Mouse (Mus musculus) hindbrain, embryonic 10.5 days (tissue): Measurements from ENCODE around the gene Hnf1b. TPM values are rescaled to one million over a fixed set of nuclear protein-coding genes. Genes with fewer than 3 reads are reported as not detected.

Experiments used
- DNase-seq: peaks from one replicate; pipeline ENCODE4 v3.0.0-alpha.2; 2017; ENCODE audit warnings: low spot score
- H3K27ac ChIP-seq: fragments of 300-500 bp; sonication (generic); 2 replicates; pipeline ENCODE4 v1.5.1; 2016; ENCODE audit warnings: mild to moderate bottlenecking, moderate library complexity
- H3K27me3 ChIP-seq: fragments of 300-500 bp; sonication (generic); 2 replicates; pipeline ENCODE4 v1.6.1; 2016; ENCODE audit warnings: mild to moderate bottlenecking; ENCODE audit not compliant: poor library complexity, insufficient read depth, severe bottlenecking
- H3K36me3 ChIP-seq: fragments of 300-500 bp; sonication (generic); 2 replicates; pipeline ENCODE4 v1.6.1; 2016; ENCODE audit warnings: mild to moderate bottlenecking, moderate library complexity
- H3K4me1 ChIP-seq: fragments of 300-500 bp; sonication (generic); replicated peaks from 2 replicates; pipeline ENCODE4 v1.6.1; 2016; ENCODE audit warnings: mild to moderate bottlenecking
- H3K4me3 ChIP-seq: fragments of 300-500 bp; sonication (generic); 2 replicates; pipeline ENCODE4 v1.5.1; 2016; ENCODE audit warnings: mild to moderate bottlenecking, moderate library complexity
- H3K9me3 ChIP-seq: fragments of 300-500 bp; sonication (generic); 2 replicates; pipeline ENCODE4 v1.6.1; 2016; ENCODE audit warnings: mild to moderate bottlenecking, moderate library complexity
- WGBS: fragments of 180-500 bp; shearing (Covaris S2); methylation state at CpG from one replicate; pipeline ENCODE4 v1.1.7; 2016; 5-methylcytosine and 5-hydroxymethylcytosine counted together
- polyA plus RNA-seq: library from polyadenylated mRNA; unstranded; fragments of >200 nt; fragmentation: Nextera tagmentation; extraction: Ambion mirVana; gene quantifications from 2 replicates; pipeline ENCODE4 v1.2.1, GENCODE M21; 2016

Gene Hnf1b
- polyA plus RNA-seq, 1 experiment from 2014 or later: not detected

GRCm38 (mm10) chr11:83922600-83922999 is 72.7 kb downstream of the Hnf1b start:
- Histone ChIP-seq H3K9me3 (no peaks in the 10 kb centered on the region), H3K4me1 (peaks cover 6% of the 10 kb centered on the region), H3K27ac (no peak overlapping the region), H3K36me3 (no peaks in the 10 kb centered on the region), H3K4me3 (no peak overlapping the region), H3K27me3 (peaks cover 12% of the 10 kb centered on the region; the same call in 1 of the 2 replicates)
- WGBS: 70% methylated on average over 2 of the region's 2 CpGs
- DNase-seq: no peak

- peak; percentile 18 for DNase-seq
- Histone ChIP-seq H3K27me3 (peaks cover 12% of the 10 kb centered on the region; the same call in 1 of the 2 replicates), H3K36me3 (no peaks in the 10 kb centered on the region), H3K4me1 (peaks cover 6% of the 10 kb centered on the region), H3K27ac (no peak overlapping the region), H3K9me3 (no peaks in the 10 kb centered on the region), H3K4me3 (no peak overlapping the region)
- 55% methylated on average over 3 of the region's 3 CpGs for WGBS
Observed at GRCm38 (mm10) chr11:83927097-83927496, 77.2 kb downstream of the Hnf1b start.

- Histone ChIP-seq H3K27me3 (0 out of 2 replicates have a peak, but pooled peaks cover 5% of the 10 kb centered on the region), H3K4me1 (no peaks in the 10 kb centered on the region), H3K27ac (no peak overlapping the region), H3K4me3 (no peak overlapping the region), H3K36me3 (no peaks in the 10 kb centered on the region), H3K9me3 (no peaks in the 10 kb centered on the region)
- 82% methylated on average over 10 of the region's 10 CpGs for WGBS
- no peak for DNase-seq
Observed at GRCm38 (mm10) chr11:83932506-83933106, 82.7 kb downstream of the Hnf1b start.

- no peak for DNase-seq
- Histone ChIP-seq H3K27ac (no peak overlapping the region), H3K4me1 (no peaks in the 10 kb centered on the region), H3K36me3 (no peaks in the 10 kb centered on the region), H3K9me3 (no peaks in the 10 kb centered on the region), H3K4me3 (no peak overlapping the region), H3K27me3 (0 out of 2 replicates have a peak, but pooled peaks cover 5% of the 10 kb centered on the region)
- 94% methylated on average over 4 of the region's 4 CpGs for WGBS
Observed at GRCm38 (mm10) chr11:83933376-83933775, 83.5 kb downstream of the Hnf1b start.

- 33% methylated on average over 7 of the region's 7 CpGs for WGBS
- Histone ChIP-seq H3K9me3 (no peaks in the 10 kb centered on the region), H3K4me1 (no peaks in the 10 kb centered on the region), H3K27me3 (peaks cover 12% of the 10 kb centered on the region; the same call in 1 of the 2 replicates), H3K36me3 (no peaks in the 10 kb centered on the region), H3K4me3 (no peak overlapping the region), H3K27ac (no peak overlapping the region)
- DNase-seq: peak; percentile 79
Observed at GRCm38 (mm10) chr11:83935986-83936665, 86.3 kb downstream of the Hnf1b start.

- Histone ChIP-seq H3K27me3 (peaks cover 12% of the 10 kb centered on the region; the same call in 1 of the 2 replicates), H3K9me3 (no peaks in the 10 kb centered on the region), H3K4me1 (peaks cover 13% of the 10 kb centered on the region), H3K4me3 (no peak overlapping the region), H3K27ac (no peak overlapping the region), H3K36me3 (peaks cover 3% of the 10 kb centered on the region)
- 87% methylated on average over 8 of the region's 8 CpGs for WGBS
- DNase-seq: no peak
Observed at GRCm38 (mm10) chr11:83938556-83938955, 88.7 kb downstream of the Hnf1b start.

GRCm38 (mm10) chr11:83941950-83942840 is 92.3 kb downstream of the Hnf1b start, which contains the start of gene Ddx52:
Gene Ddx52, plus strand, starts transcription at chr11:83942062.
- H3K4me3 ChIP-seq: peak within 1 kb of the TSS; percentile 93
- peaks cover 11% of the 10 kb centered on the region; the same call in 1 of the 2 replicates for H3K27me3 ChIP-seq
- H3K9me3 ChIP-seq: no peaks in the 10 kb centered on the region
- peak within 1 kb of the TSS; percentile 94 for H3K27ac ChIP-seq
- H3K4me1 ChIP-seq: peaks cover 13% of the 10 kb centered on the region
- WGBS: 2% methylated on average over 49 of the region's 49 CpGs
- peak; percentile 88 for DNase-seq
- H3K36me3 ChIP-seq: peaks cover 40% of the 10 kb centered on the region

Other genes with a start within 250 kb of the Hnf1b start
- gene Rpl9-ps1, start 204.4 kb upstream of the Hnf1b start, polyA plus RNA-seq: not detected in 2 replicates
- gene Ccl3, start 200.7 kb upstream of the Hnf1b start, polyA plus RNA-seq: 1.2 and 1.3 TPM in 2 replicates
- gene Ccl4, start 187.5 kb upstream of the Hnf1b start, polyA plus RNA-seq: 0.58 TPM in 1 of 2 replicates, not detected in the other
- gene Wfdc17, start 146.1 kb upstream of the Hnf1b start, polyA plus RNA-seq: 0.31 TPM in 1 of 2 replicates, not detected in the other
- not detected in 2 replicates for gene Wfdc18, start 141.0 kb upstream of the Hnf1b start, polyA plus RNA-seq
- gene Wfdc21, start 103.1 kb upstream of the Hnf1b start, polyA plus RNA-seq: not detected in 2 replicates
- 30.0 and 30.1 TPM in 2 replicates for gene Heatr6, start 96.4 kb upstream of the Hnf1b start, polyA plus RNA-seq
- 32.3 and 40.2 TPM in 2 replicates for gene Ddx52, start 92.0 kb downstream of the Hnf1b start, polyA plus RNA-seq
- gene Synrg, start 114.4 kb downstream of the Hnf1b start, polyA plus RNA-seq: 11.3 and 15.9 TPM in 2 replicates
- gene Dusp14, start 219.2 kb downstream of the Hnf1b start, polyA plus RNA-seq: 11.0 and 13.3 TPM in 2 replicates